Mouse (Mus musculus): Measurements from ENCODE around the gene Aldh1a2.

DNA sequence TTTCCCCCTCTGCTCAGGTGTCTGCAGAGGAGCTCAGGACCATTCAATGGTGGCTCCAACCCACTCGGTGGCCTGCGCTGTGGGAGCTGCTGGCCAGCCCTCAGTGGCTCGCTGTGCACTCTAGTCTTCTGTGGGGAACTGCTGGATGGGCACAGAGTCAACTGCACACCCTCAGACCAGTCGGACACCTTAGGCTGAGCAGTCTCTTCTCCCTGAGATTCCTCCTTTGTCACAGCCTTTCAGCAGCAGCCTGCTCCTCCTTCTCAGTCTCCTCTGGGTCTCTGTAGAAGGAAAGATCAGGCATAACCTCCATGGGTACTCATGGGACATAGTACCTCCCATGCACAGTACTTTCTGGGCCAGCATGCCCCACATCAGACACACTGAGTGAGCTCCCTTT is 63.2 kb downstream of the Aldh1a2 start:
- no peak for TF ChIP-seq CTCF (IDR thresholded peaks at IDR 0.05; ENCODE audit: control insufficient read depth, insufficient read depth, low read length)
- no peak for TF ChIP-seq POLR2A (IDR thresholded peaks at IDR 0.05; ENCODE audit: borderline replicate concordance, control insufficient read depth, low read depth, low read length)

Measured in bone marrow, adult 2 months (tissue).